Mouse (Mus musculus): Measurements from ENCODE around the gene Pink1.

DNA sequence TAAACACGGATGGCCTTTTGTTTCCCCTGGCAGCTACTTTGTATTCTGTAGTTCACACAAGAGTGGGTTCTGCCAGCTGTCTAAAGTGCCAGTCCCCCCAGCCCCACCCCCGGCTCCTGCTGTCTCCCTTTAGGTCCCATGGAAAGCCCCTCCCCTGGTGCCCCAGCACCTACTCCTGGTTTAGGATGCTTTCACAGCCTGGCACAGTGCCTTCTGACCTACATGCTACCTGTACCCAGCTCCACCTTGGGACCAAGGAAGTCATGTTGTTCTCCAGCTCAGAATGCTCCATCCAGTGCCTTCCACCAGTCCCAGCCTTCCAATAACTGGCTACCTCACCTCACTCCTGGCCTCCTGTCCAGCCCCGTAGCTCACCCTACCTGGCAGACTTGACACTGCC is 19.1 kb downstream of the Pink1 start:
- TF ChIP-seq ZC3H11A (IDR thresholded peaks at IDR 0.05; ENCODE audit: borderline replicate concordance, low read depth, low read length) (no peak), ZNF384 (IDR thresholded peaks at IDR 0.05; ENCODE audit: low read depth, low read length) (no peak), MAFK (IDR thresholded peaks at IDR 0.05; ENCODE audit: insufficient read depth, low read depth, low read length) (no peak)

Measured in ES-E14 (cell line).